Mouse (Mus musculus) neural tube, embryonic 14.5 days (tissue): ENCODE measurements around the gene Dab1. TPM values are rescaled to one million over a fixed set of nuclear protein-coding genes. Genes with fewer than 3 reads are reported as not detected.

Source experiments
- ATAC-seq: fragments of 200-750 bp; cut with Nextera tagmentation; 2 replicates; pipeline ENCODE4 v1.8.0; 2017; ENCODE audit warnings: low read depth, mild to moderate bottlenecking, moderate TSS enrichment, moderate library complexity
- H3K27ac ChIP-seq: fragments of 300-500 bp; sonication (generic); 2 replicates; pipeline ENCODE4 v1.5.1; 2014; ENCODE audit warnings: low read depth, mild to moderate bottlenecking, control low read depth, low read length, moderate library complexity, mixed read lengths
- H3K27me3 ChIP-seq: fragments of 300-500 bp; sonication (generic); 2 replicates; pipeline ENCODE4 v1.6.1; 2014; ENCODE audit warnings: low read length; ENCODE audit not compliant: control insufficient read depth, insufficient read depth
- H3K36me3 ChIP-seq: fragments of 300-500 bp; sonication (generic); 2 replicates; pipeline ENCODE4 v1.6.1; 2014; ENCODE audit warnings: low read length, mixed read lengths; ENCODE audit not compliant: control insufficient read depth, insufficient read depth
- H3K4me1 ChIP-seq: fragments of 300-500 bp; sonication (generic); 2 replicates; pipeline ENCODE4 v1.6.1; 2014; ENCODE audit warnings: low read length; ENCODE audit not compliant: control insufficient read depth, insufficient read depth
- H3K4me2 ChIP-seq: fragments of 300-500 bp; sonication (generic); 2 replicates; pipeline ENCODE4 v1.6.1; 2014; ENCODE audit warnings: mild to moderate bottlenecking, low read depth, low read length, control low read depth
- H3K4me3 ChIP-seq: fragments of 300-500 bp; sonication (generic); 2 replicates; pipeline ENCODE4 v1.5.1; 2014; ENCODE audit warnings: low read depth, low read length, control low read depth, mixed read lengths
- H3K9ac ChIP-seq: fragments of 300-500 bp; sonication (generic); replicated peaks from 2 replicates; pipeline ENCODE4 v1.6.1; 2014; ENCODE audit warnings: low read depth, mild to moderate bottlenecking, control low read depth, low read length, mixed read lengths
- H3K9me3 ChIP-seq: fragments of 300-500 bp; sonication (generic); 2 replicates; pipeline ENCODE4 v1.6.1; 2016; ENCODE audit warnings: low read length; ENCODE audit not compliant: control insufficient read depth
- WGBS: fragments of 180-500 bp; shearing (Covaris S2); extraction: QIAGEN DNeasy Blood & Tissue Kit; methylation state at CpG from one replicate; pipeline ENCODE4 v1.1.7; 2014; 5-methylcytosine and 5-hydroxymethylcytosine counted together
- polyA plus RNA-seq: library from polyadenylated mRNA; unstranded; fragments of >200 nt; fragmentation: Nextera tagmentation; extraction: Ambion mirVana; gene quantifications from 2 replicates; pipeline ENCODE4 v1.2.1, GENCODE M21; 2014

Gene Dab1
- polyA plus RNA-seq, 1 experiment from 2014 or later, result 58.0 TPM

DNA sequence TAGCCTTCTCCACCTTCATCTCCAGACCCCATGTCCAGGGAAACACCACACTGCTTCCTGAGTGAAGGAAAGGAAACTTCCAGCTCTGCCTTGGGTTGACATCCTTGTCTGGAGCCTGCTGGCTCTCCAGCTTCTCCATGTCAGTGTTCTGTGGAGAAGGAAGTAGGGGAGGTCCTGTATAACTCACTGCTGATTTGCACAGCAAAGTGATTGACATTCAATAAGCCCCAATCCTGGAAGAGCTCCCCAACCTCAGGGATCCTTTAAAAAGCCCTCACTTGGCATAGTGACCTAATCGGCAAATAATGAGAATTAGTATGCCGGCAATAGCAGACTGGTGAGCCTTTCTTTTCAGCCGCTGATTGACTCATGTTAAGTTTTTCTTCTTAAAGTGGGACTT, 138.1 kb downstream of the Dab1 start:
- 42% methylated on average over 3 of the region's 3 CpGs for WGBS
- Histone ChIP-seq H3K27ac (no peak overlapping the region), H3K4me2 (no peak overlapping the region), H3K4me3 (no peak overlapping the region), H3K9ac (no peak overlapping the region), H3K9me3 (no peaks in the 10 kb centered on the region), H3K36me3 (no peaks in the 10 kb centered on the region), H3K4me1 (no peaks in the 10 kb centered on the region), H3K27me3 (no peaks in the 10 kb centered on the region)
- no peak for ATAC-seq

- ATAC-seq, result no peak
- Histone ChIP-seq H3K4me1 (no peaks in the 10 kb centered on the region), H3K9ac (no peak overlapping the region), H3K27me3 (no peaks in the 10 kb centered on the region), H3K36me3 (no peaks in the 10 kb centered on the region), H3K27ac (no peak overlapping the region), H3K9me3 (no peaks in the 10 kb centered on the region), H3K4me3 (no peak overlapping the region), H3K4me2 (no peak overlapping the region)
- 87% methylated on average over 11 of the region's 11 CpGs for WGBS
Observed at GRCm38 (mm10) chr4:103762416-103762815, 143.3 kb downstream of the Dab1 start.

- H3K9ac ChIP-seq, result no peak overlapping the region
- H3K4me3 ChIP-seq, result no peak overlapping the region
- H3K27ac ChIP-seq, result no peak overlapping the region
- H3K4me1 ChIP-seq, result no peaks in the 10 kb centered on the region
- WGBS, result 76% methylated on average over 4 of the region's 4 CpGs
- no peaks in the 10 kb centered on the region for H3K9me3 ChIP-seq
- no peaks in the 10 kb centered on the region for H3K27me3 ChIP-seq
- H3K4me2 ChIP-seq, result no peak overlapping the region
- no peak for ATAC-seq
- no peaks in the 10 kb centered on the region for H3K36me3 ChIP-seq
Observed at GRCm38 (mm10) chr4:103775712-103776111, 156.6 kb downstream of the Dab1 start.

GRCm38 (mm10) chr4:103781398-103781797, 162.2 kb downstream of the Dab1 start:
- Histone ChIP-seq H3K9ac (no peak overlapping the region), H3K27me3 (no peaks in the 10 kb centered on the region), H3K4me3 (no peak overlapping the region), H3K36me3 (no peaks in the 10 kb centered on the region), H3K4me2 (no peak overlapping the region), H3K9me3 (no peaks in the 10 kb centered on the region), H3K4me1 (no peaks in the 10 kb centered on the region), H3K27ac (no peak overlapping the region)
- WGBS, result 51% methylated on average over 4 of the region's 4 CpGs
- ATAC-seq, result peak; percentile 58; the same call in 1 of the 2 replicates

DNA sequence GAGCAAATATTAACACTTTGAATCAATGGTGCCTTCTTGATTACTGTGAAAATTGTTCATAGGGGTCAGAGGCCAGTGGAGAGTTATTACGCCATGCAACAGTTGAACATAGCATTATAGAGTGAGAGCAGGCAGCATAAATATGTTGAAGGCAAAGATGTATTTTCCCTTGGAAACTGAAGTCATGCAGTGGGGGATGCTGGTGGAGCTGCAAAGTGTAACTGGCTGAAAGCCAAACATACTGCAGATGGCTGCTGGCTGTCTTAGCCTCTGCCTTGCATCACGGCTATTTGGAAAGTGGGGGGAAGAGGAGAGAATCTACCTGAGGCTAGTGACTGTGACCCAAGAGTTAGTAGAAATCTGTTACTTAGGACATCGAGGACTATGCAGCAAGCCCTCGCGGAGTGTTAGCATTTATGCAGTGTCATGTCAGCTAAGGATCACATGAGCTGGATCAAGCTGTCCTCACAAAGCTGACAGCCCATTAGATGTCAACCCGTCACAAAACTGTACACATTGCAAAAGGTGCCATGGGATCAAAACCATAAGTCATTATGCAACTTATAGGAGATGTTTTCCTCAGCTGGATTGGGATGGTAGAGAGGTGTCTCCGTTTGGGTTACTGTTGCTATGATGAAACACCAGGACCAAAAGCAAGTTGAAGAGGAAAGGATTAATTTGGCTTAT, 164.5 kb downstream of the Dab1 start:
- Histone ChIP-seq H3K36me3 (no peaks in the 10 kb centered on the region), H3K27me3 (no peaks in the 10 kb centered on the region), H3K4me2 (no peak overlapping the region), H3K9me3 (no peaks in the 10 kb centered on the region), H3K4me3 (no peak overlapping the region), H3K4me1 (no peaks in the 10 kb centered on the region), H3K9ac (no peak overlapping the region), H3K27ac (no peak overlapping the region)
- WGBS, result 91% methylated on average over 7 of the region's 7 CpGs
- no peak for ATAC-seq

- no peak for ATAC-seq
- Histone ChIP-seq H3K4me1 (no peaks in the 10 kb centered on the region), H3K27me3 (no peaks in the 10 kb centered on the region), H3K27ac (no peak overlapping the region), H3K9ac (no peak overlapping the region), H3K4me2 (no peak overlapping the region), H3K36me3 (no peaks in the 10 kb centered on the region), H3K9me3 (no peaks in the 10 kb centered on the region), H3K4me3 (no peak overlapping the region)
- 83% methylated on average over 8 of the region's 8 CpGs for WGBS
Observed at GRCm38 (mm10) chr4:103793589-103794312, 174.6 kb downstream of the Dab1 start.

GRCm38 (mm10) chr4:103796416-103796815, 177.3 kb downstream of the Dab1 start:
- H3K4me3 ChIP-seq, result no peak overlapping the region
- ATAC-seq, result no peak
- H3K9me3 ChIP-seq, result no peaks in the 10 kb centered on the region
- no peak overlapping the region for H3K4me2 ChIP-seq
- no peaks in the 10 kb centered on the region for H3K4me1 ChIP-seq
- 76% methylated on average over 6 of the region's 6 CpGs for WGBS
- H3K9ac ChIP-seq, result no peak overlapping the region
- H3K27ac ChIP-seq, result no peak overlapping the region
- no peaks in the 10 kb centered on the region for H3K36me3 ChIP-seq
- H3K27me3 ChIP-seq, result no peaks in the 10 kb centered on the region

DNA sequence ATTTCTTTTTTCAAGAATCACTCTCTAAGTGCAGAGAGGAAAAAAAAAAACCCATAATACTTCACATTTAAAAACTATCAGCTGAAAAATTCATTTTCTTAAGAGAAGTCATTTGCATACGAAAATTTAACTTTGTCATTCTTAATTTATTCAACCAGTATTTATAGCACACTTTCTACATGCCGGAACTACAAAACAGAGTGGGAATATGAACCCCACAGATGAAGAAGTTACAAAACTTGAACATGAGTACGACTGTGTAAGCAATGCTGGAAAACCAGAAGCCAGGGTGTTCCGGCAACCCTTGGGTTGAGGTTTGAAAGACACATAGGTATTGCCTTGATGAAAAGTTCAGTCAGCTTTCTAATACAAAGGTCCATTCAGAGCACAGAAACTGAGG, 183.3 kb downstream of the Dab1 start:
- no peaks in the 10 kb centered on the region for H3K9me3 ChIP-seq
- no peaks in the 10 kb centered on the region for H3K4me1 ChIP-seq
- H3K9ac ChIP-seq, result no peak overlapping the region
- no peak overlapping the region for H3K27ac ChIP-seq
- no peaks in the 10 kb centered on the region for H3K27me3 ChIP-seq
- H3K4me2 ChIP-seq, result no peak overlapping the region
- H3K36me3 ChIP-seq, result no peaks in the 10 kb centered on the region
- no peak for ATAC-seq
- WGBS, result 92% methylated on average over 4 of the region's 4 CpGs
- H3K4me3 ChIP-seq, result no peak overlapping the region

DNA sequence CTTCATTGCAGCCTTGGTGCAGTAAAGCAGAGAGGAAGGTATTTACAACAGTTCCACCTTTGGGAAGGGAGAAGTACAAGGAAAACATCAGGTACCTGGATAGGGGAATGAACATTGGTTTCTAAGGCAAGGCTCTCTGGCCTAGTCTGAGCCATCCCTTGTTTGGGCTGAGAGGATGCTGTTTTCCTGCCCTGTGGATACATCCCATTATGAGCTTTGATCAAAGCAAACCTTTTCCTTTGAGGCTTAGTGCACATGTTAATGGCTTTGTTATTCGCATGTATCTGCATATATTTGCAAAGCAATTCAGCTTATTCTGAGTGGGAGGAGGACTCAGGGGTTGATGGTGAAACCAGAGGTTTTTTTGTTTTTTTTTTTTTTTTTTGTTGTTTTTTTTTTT, 185.3 kb downstream of the Dab1 start:
- Histone ChIP-seq H3K27me3 (no peaks in the 10 kb centered on the region), H3K9me3 (no peaks in the 10 kb centered on the region), H3K4me1 (no peaks in the 10 kb centered on the region), H3K27ac (no peak overlapping the region), H3K36me3 (no peaks in the 10 kb centered on the region), H3K4me3 (no peak overlapping the region), H3K9ac (no peak overlapping the region), H3K4me2 (no peak overlapping the region)
- ATAC-seq, result no peak
- 18% methylated on average over 1 of the region's 1 CpGs for WGBS
